Mouse (Mus musculus): ENCODE measurements around the gene Arl11.

GRCm38 (mm10) chr14:61267908-61268475, 41.6 kb upstream of the Arl11 start:
- TF ChIP-seq CTCF (IDR thresholded peaks at IDR 0.05) (no peak), EP300 (IDR thresholded peaks at IDR 0.05) (no peak)
